Mouse (Mus musculus): ENCODE measurements around the gene Pdzph1. TPM values are rescaled to one million over a fixed set of nuclear protein-coding genes. Genes with fewer than 3 reads are reported as not detected.

Gene Pdzph1
- polyA plus RNA-seq (2016; fragmentation: Nextera tagmentation; extraction: Ambion mirVana), result 20.2 and 24.2 TPM in 2 replicates

DNA sequence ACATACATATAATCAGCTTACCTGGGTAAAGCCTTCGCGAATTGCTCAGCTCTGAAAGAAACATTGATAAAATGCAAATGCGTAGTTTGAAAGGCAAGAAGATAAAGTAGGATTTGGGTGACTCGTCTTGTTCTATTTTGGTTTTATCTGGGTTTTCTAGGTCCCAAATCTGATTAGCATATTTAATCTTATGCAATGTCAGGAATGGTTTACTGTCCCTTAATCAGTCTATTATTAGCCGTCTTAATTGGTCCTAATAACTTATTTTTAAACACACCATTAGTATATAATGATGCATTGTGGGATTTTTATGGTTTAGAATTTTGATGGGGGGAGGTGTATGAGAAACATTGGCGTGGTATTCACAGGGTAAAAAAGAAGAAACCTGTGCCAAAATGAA is at the start of gene Pdzph1:
Gene Pdzph1 (minus strand): TSS at position 101 of the 400 bp plus-strand sequence.
- H3K4me1 ChIP-seq, result no peaks in the 10 kb centered on the region
- no peak within 1 kb of the TSS for H3K27ac ChIP-seq
- DNase-seq (ENCODE audit: extremely low spot score, low spot score), result no peak
- 89% methylated on average over 6 of the region's 6 CpGs for WGBS
- no peaks in the 10 kb centered on the region for H3K36me3 ChIP-seq (replicated peaks)
- no peaks in the 10 kb centered on the region for H3K27me3 ChIP-seq (ENCODE audit: poor library complexity, severe bottlenecking)
- no peak within 1 kb of the TSS for H3K4me3 ChIP-seq
- H3K9me3 ChIP-seq, result no peaks in the 10 kb centered on the region

DNA sequence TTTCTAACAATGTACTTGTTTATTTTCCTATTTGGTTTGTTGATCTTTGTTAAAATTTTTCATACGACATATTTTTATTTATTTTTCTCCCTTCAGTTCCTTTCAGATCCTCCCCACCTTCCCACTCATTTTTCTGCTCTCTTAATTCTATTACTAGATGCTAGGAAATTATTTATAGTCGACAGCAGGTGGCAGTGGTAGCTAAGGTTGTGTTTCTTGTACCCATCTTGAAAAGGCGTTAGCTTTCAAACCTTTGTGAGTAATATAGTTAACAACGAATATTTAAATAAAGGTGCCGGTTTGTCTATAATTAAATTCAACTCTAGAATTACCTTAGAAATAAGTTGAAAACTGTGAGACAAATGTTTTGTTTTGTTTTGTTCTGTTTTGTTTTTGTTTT is 48.6 kb upstream of the Pdzph1 start:
- H3K9me3 ChIP-seq, result no peaks in the 10 kb centered on the region
- DNase-seq (ENCODE audit: extremely low spot score, low spot score), result no peak
- no peaks in the 10 kb centered on the region for H3K4me1 ChIP-seq
- H3K4me3 ChIP-seq, result no peak overlapping the region
- H3K27me3 ChIP-seq (ENCODE audit: poor library complexity, severe bottlenecking), result no peaks in the 10 kb centered on the region
- H3K36me3 ChIP-seq (replicated peaks), result no peaks in the 10 kb centered on the region
- no peak overlapping the region for H3K27ac ChIP-seq
- WGBS, result 68% methylated on average over 5 of the region's 5 CpGs

DNA sequence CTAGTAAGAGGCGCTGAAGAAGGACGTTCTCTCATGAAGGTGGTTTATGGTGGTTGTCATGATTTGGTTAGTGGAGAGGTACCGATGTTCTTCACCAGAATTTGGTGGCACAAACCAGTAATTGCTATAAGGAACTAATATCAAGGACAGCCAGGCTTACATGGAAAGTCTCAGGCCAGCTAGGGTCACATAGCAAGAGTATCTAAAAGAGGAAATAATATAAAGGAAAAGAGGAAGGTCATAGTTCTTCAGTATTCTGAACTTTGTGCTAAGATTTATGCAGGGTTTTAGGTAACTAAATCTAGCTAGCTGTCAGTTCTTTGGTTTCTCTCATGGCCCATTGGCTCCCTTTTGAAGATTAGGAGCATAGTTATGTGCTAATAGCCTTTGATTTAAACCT is 42.3 kb upstream of the Pdzph1 start:
- Histone ChIP-seq H3K4me1 (no peaks in the 10 kb centered on the region), H3K36me3 (replicated peaks) (no peaks in the 10 kb centered on the region), H3K27ac (no peak overlapping the region), H3K27me3 (ENCODE audit: poor library complexity, severe bottlenecking) (no peaks in the 10 kb centered on the region), H3K4me3 (no peak overlapping the region), H3K9me3 (no peaks in the 10 kb centered on the region)
- WGBS, result 93% methylated on average over 3 of the region's 3 CpGs
- DNase-seq (ENCODE audit: extremely low spot score, low spot score), result no peak

DNA sequence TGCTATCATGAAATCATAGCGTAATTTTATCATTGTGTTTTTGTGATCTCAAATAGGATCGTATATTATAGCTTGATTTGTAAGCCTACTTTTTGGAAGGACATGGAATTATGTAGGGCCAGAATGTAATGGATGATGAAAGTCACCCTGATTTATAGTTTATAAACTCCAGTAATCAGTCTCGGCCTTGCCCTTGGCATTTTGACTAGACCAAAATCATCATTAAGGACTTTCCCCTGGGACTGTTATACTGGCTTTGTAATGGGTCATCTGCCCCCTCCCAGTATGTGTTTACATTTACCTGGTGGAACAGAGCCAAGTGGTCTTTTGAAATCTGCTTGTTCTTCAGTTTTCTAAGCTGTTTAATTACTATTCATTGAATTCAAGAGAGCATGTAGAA is 35.2 kb upstream of the Pdzph1 start:
- 95% methylated on average over 3 of the region's 3 CpGs for WGBS
- DNase-seq (ENCODE audit: extremely low spot score, low spot score), result no peak
- H3K36me3 ChIP-seq (replicated peaks), result no peaks in the 10 kb centered on the region
- H3K27ac ChIP-seq, result no peak overlapping the region
- H3K4me3 ChIP-seq, result no peak overlapping the region
- peaks cover 28% of the 10 kb centered on the region for H3K4me1 ChIP-seq
- H3K27me3 ChIP-seq (ENCODE audit: poor library complexity, severe bottlenecking), result no peaks in the 10 kb centered on the region
- H3K9me3 ChIP-seq, result no peaks in the 10 kb centered on the region

GRCm38 (mm10) chr17:59024502-59024901 is 33.3 kb upstream of the Pdzph1 start:
- Histone ChIP-seq H3K36me3 (replicated peaks) (no peaks in the 10 kb centered on the region), H3K4me3 (no peak overlapping the region), H3K27ac (peak overlapping the region; percentile 66), H3K4me1 (peaks cover 28% of the 10 kb centered on the region), H3K9me3 (no peaks in the 10 kb centered on the region), H3K27me3 (ENCODE audit: poor library complexity, severe bottlenecking) (no peaks in the 10 kb centered on the region)
- no peak for DNase-seq (ENCODE audit: extremely low spot score, low spot score)
- 23% methylated on average over 6 of the region's 6 CpGs for whole genome bisulfite sequencing

GRCm38 (mm10) chr17:59023971-59024370 is 32.8 kb upstream of the Pdzph1 start:
- WGBS, result 15% methylated on average over 4 of the region's 5 CpGs
- no peak for DNase-seq (ENCODE audit: extremely low spot score, low spot score)
- no peaks in the 10 kb centered on the region for H3K27me3 ChIP-seq (ENCODE audit: poor library complexity, severe bottlenecking)
- peak overlapping the region; percentile 71 for H3K27ac ChIP-seq
- H3K4me1 ChIP-seq, result peaks cover 28% of the 10 kb centered on the region
- H3K4me3 ChIP-seq, result no peak overlapping the region
- no peaks in the 10 kb centered on the region for H3K36me3 ChIP-seq (replicated peaks)
- H3K9me3 ChIP-seq, result no peaks in the 10 kb centered on the region

- DNase-seq (ENCODE audit: extremely low spot score, low spot score), result no peak
Observed at GRCm38 (mm10) chr17:59018666-59019065, 27.5 kb upstream of the Pdzph1 start.

GRCm38 (mm10) chr17:59013091-59013459 is 21.9 kb upstream of the Pdzph1 start, which contains the start of gene Nudt12:
Gene Nudt12, minus strand, starts transcription at chr17:59013372.
- under 1% methylated on average over 22 of the region's 22 CpGs for WGBS
- peak within 1 kb of the TSS; percentile 93 for H3K27ac ChIP-seq
- H3K4me1 ChIP-seq, result peaks cover 24% of the 10 kb centered on the region
- H3K36me3 ChIP-seq (replicated peaks), result 0 out of 2 replicates have a peak, but pooled peaks cover 4% of the 10 kb centered on the region
- peak; percentile 65 for DNase-seq (ENCODE audit: extremely low spot score, low spot score)
- peak within 1 kb of the TSS; percentile 66 for H3K4me3 ChIP-seq
- H3K9me3 ChIP-seq, result no peaks in the 10 kb centered on the region
- no peaks in the 10 kb centered on the region for H3K27me3 ChIP-seq (ENCODE audit: poor library complexity, severe bottlenecking)

More at GRCm38 (mm10) chr17:59018666-59019065, 27.5 kb upstream of the Pdzph1 start:
- H3K27ac ChIP-seq, result no peak overlapping the region
- WGBS, result 90% methylated on average over 4 of the region's 4 CpGs
- peaks cover 11% of the 10 kb centered on the region for H3K4me1 ChIP-seq
- no peaks in the 10 kb centered on the region for H3K9me3 ChIP-seq
- no peak overlapping the region for H3K4me3 ChIP-seq
- no peaks in the 10 kb centered on the region for H3K36me3 ChIP-seq (replicated peaks)
- no peaks in the 10 kb centered on the region for H3K27me3 ChIP-seq (ENCODE audit: poor library complexity, severe bottlenecking)

DNA sequence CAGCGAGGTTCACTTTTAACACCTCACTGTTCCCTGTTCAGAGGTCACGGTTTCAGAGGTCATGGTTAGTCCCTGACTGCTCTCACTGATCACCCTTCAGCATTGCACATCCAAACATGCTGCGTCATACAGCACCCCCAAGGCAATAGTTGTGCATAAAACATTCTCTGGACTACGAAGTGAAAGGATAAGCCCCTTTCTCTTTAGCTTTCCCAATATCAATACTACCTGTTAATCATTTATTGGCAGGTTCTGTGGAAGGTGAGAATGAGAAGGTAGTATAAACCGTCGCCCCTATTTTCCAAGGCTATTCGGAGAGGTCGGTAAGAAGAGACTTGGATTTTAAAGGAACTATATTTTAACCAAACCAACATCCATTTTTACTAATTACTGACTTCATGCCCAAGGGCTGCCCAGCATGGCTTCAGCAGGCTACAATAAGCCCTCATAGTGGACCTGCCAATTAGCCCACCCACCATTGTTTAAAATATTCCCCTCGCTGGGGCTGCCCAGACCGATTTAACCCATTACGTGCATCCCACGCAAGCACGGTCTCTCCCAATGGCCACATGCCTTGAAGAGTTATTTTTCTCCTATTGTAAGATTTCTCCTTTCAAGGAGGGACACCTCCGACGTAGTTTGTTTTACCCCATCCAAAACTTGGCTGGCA is 21.4 kb upstream of the Pdzph1 start:
- Histone ChIP-seq H3K27me3 (ENCODE audit: poor library complexity, severe bottlenecking) (no peaks in the 10 kb centered on the region), H3K9me3 (no peaks in the 10 kb centered on the region), H3K27ac (peak overlapping the region; percentile 93), H3K36me3 (replicated peaks) (0 out of 2 replicates have a peak, but pooled peaks cover 4% of the 10 kb centered on the region), H3K4me3 (peak overlapping the region; percentile 66), H3K4me1 (peaks cover 24% of the 10 kb centered on the region)
- DNase-seq (ENCODE audit: extremely low spot score, low spot score), result peak; percentile 53
- 11% methylated on average over 15 of the region's 15 CpGs for WGBS

GRCm38 (mm10) chr17:59011546-59012307 is 20.6 kb upstream of the Pdzph1 start:
- no peak overlapping the region for H3K27ac ChIP-seq
- H3K9me3 ChIP-seq, result no peaks in the 10 kb centered on the region
- H3K4me1 ChIP-seq, result peaks cover 24% of the 10 kb centered on the region
- DNase-seq (ENCODE audit: extremely low spot score, low spot score), result no peak
- H3K4me3 ChIP-seq, result no peak overlapping the region
- no peaks in the 10 kb centered on the region for H3K27me3 ChIP-seq (ENCODE audit: poor library complexity, severe bottlenecking)
- 77% methylated on average over 13 of the region's 13 CpGs for WGBS
- 0 out of 2 replicates have a peak, but pooled peaks cover 4% of the 10 kb centered on the region for H3K36me3 ChIP-seq (replicated peaks)

DNA sequence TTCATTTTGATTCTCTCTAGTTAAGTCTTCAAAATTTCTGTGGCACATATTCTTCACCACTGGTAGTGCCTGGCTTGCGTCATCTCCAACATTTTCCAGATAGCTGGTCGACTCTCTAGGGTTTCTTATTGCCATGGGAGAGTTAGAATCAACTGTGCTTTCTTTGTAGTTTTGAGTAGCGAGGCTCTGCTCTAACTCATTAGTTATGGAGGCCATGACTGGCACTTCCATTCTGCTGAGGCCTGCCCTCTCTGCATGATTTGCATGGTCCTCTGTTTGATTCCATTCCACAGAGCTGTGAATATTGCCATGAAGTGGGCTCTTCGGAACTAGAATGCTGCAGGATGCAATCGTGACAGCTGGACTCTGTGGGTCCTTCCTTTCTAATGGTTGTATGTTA is 17.9 kb downstream of the Pdzph1 start:
- H3K9me3 ChIP-seq, result no peaks in the 10 kb centered on the region
- 83% methylated on average over 5 of the region's 5 CpGs for WGBS
- H3K4me1 ChIP-seq, result peaks cover 10% of the 10 kb centered on the region; the same call in 1 of the 2 replicates
- no peak overlapping the region for H3K4me3 ChIP-seq
- no peak for DNase-seq (ENCODE audit: extremely low spot score, low spot score)
- no peaks in the 10 kb centered on the region for H3K36me3 ChIP-seq (replicated peaks)
- no peak overlapping the region for H3K27ac ChIP-seq
- no peaks in the 10 kb centered on the region for H3K27me3 ChIP-seq (ENCODE audit: poor library complexity, severe bottlenecking)

DNA sequence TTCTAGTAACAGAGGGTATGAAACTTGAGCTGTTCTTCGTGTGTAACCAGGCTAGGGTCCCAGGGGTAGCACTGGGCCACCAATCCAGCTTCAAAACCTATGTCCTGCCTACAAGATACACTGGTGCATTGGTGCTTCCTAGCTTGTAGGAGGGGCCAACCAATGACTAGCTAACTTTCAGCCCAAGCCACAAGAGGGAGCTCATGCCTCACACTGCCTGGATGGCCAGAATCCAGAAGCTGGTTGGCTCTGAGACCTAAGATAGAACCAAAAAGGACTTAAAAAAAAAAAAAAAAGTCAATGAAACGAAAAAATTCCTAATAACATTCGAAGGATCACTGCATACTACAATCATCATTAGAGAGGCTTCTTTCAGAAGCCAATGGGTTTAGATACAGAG is 31.3 kb downstream of the Pdzph1 start:
- DNase-seq (ENCODE audit: extremely low spot score, low spot score), result peak; percentile 34
- Histone ChIP-seq H3K4me1 (no peaks in the 10 kb centered on the region), H3K27ac (no peak overlapping the region), H3K4me3 (no peak overlapping the region), H3K9me3 (no peaks in the 10 kb centered on the region), H3K27me3 (ENCODE audit: poor library complexity, severe bottlenecking) (no peaks in the 10 kb centered on the region), H3K36me3 (replicated peaks) (no peaks in the 10 kb centered on the region)
- WGBS, result 22% methylated on average over 3 of the region's 3 CpGs

- Histone ChIP-seq H3K27ac (no peak overlapping the region), H3K9me3 (no peaks in the 10 kb centered on the region), H3K36me3 (replicated peaks) (no peaks in the 10 kb centered on the region), H3K4me3 (no peak overlapping the region), H3K4me1 (no peaks in the 10 kb centered on the region), H3K27me3 (ENCODE audit: poor library complexity, severe bottlenecking) (no peaks in the 10 kb centered on the region)
- 94% methylated on average over 1 of the region's 1 CpGs for WGBS
- no peak for DNase-seq (ENCODE audit: extremely low spot score, low spot score)
Observed at GRCm38 (mm10) chr17:58957055-58957454, 34.1 kb downstream of the Pdzph1 start.

All from forebrain, embryonic 10.5 days (tissue).